Mouse (Mus musculus): ENCODE results near the gene Olfr898.

Olfr898 gene

GRCm38 (mm10) chr9:38348111-38348510 lies at the start of gene Olfr898:
TSS of gene Olfr898 (plus strand) at chr9:38348411.
- DNase-seq (ENCODE audit: low read depth, low spot score) = no peak

GRCm38 (mm10) chr9:38328760-38329159 lies 19.5 kb upstream of the Olfr898 start, which contains the start of gene Olfr25:
TSS of gene Olfr25 (plus strand) at chr9:38329060.
- no peak for DNase-seq (ENCODE audit: low read depth, low spot score)

- DNase-seq (ENCODE audit: low read depth, low spot score) = no peak
Observed at GRCm38 (mm10) chr9:38366596-38366995, 18.4 kb downstream of the Olfr898 start, which contains the start of gene Olfr250. TSS of gene Olfr250 (plus strand) at chr9:38366896.

GRCm38 (mm10) chr9:38376786-38377185 lies 28.6 kb downstream of the Olfr898 start, which contains the start of gene Olfr251:
TSS of gene Olfr251 (plus strand) at chr9:38377086.
- DNase-seq (ENCODE audit: low read depth, low spot score) = no peak

- no peak for DNase-seq (ENCODE audit: low read depth, low spot score)
Observed at GRCm38 (mm10) chr9:38401398-38401797, 53.2 kb downstream of the Olfr898 start, which contains the start of gene Olfr147. TSS of gene Olfr147 (plus strand) at chr9:38401698.
